Mouse (Mus musculus) heart, embryonic 11.5 days (tissue): ENCODE results near the gene Zfp944. TPM values are rescaled to one million over a fixed set of nuclear protein-coding genes. Genes with fewer than 3 reads are reported as not detected.

ENCODE experiments used
- polyA plus RNA-seq: library from polyadenylated mRNA; unstranded; fragments of >200 nt; fragmentation: Nextera tagmentation; extraction: Ambion mirVana; gene quantifications from 2 replicates; pipeline ENCODE4 v1.2.1, GENCODE M21; 2014

Gene Zfp944
- polyA plus RNA-seq, 1 experiment from 2014 or later = 10.6 TPM

Other genes with a start within 250 kb of the Zfp944 start
- gene Zfp947, start 195.2 kb downstream of the Zfp944 start, polyA plus RNA-seq = 2.3 and 3.7 TPM in 2 replicates
- 2.5 and 3.0 TPM in 2 replicates for gene Zfp994, start 135.8 kb downstream of the Zfp944 start, polyA plus RNA-seq
- 8.8 and 10.4 TPM in 2 replicates for gene CT030661.1, start 46.6 kb downstream of the Zfp944 start, polyA plus RNA-seq
- gene Zfp758, start 53 bp upstream of the Zfp944 start, polyA plus RNA-seq = 7.5 and 8.4 TPM in 2 replicates
- gene Zfp946, start 62.8 kb upstream of the Zfp944 start, polyA plus RNA-seq = 11.7 and 11.8 TPM in 2 replicates
- not detected in 2 replicates for gene Vmn2r111, start 212.1 kb upstream of the Zfp944 start, polyA plus RNA-seq
- gene Vmn2r112, start 239.6 kb upstream of the Zfp944 start, polyA plus RNA-seq = not detected in 2 replicates